8 mouse cellular contexts compared by ENCODE assay signal in genomic region chr14:20546415-20546814, GRCm38 (mm10). TPM values are rescaled to one million over a fixed set of nuclear protein-coding genes. Genes with fewer than 3 reads are reported as not detected.
A peak's percentile ranks its signal among the peaks of the same experiment; 100 is the strongest.
DNase-seq lines count a peak whose midpoint lies in the region; ATAC-seq and TF ChIP-seq lines count a peak whose summit lies in the region.

Gene Ppp3cb, minus strand, starts transcription at chr14:20546573.

- H3K36me3 ChIP-seq in heart, embryonic 14.5 days (ENCODE audit: control insufficient read depth, insufficient read depth, low read length), result peaks cover 37% of the 10 kb centered on the region
- H3K36me3 ChIP-seq in liver, embryonic 15.5 days (replicated peaks), result 0 out of 2 replicates have a peak, but pooled peaks cover 2% of the 10 kb centered on the region
- H3K36me3 ChIP-seq in neural tube, embryonic 12.5 days, result peaks cover 18% of the 10 kb centered on the region
- peaks cover 4% of the 10 kb centered on the region for H3K36me3 ChIP-seq in testis, adult 2 months (ENCODE audit: control insufficient read depth, insufficient read depth, low read length)

- no peaks in the 10 kb centered on the region for H3K9me3 ChIP-seq in heart, embryonic 14.5 days (ENCODE audit: control insufficient read depth, low read length)
- no peaks in the 10 kb centered on the region for H3K9me3 ChIP-seq in liver, embryonic 15.5 days (replicated peaks)
- H3K9me3 ChIP-seq in neural tube, embryonic 12.5 days, result no peaks in the 10 kb centered on the region

- ATAC-seq in erythroid progenitor cell, adult 5-6 weeks (replicated peaks; ENCODE audit: low FRiP score, poor library complexity, severe bottlenecking), result peak; percentile 70
- ATAC-seq in heart, embryonic 14.5 days (ENCODE audit: insufficient number of reproducible peaks, insufficient read depth, low FRiP score, low read depth), result peak; percentile 86
- ATAC-seq in liver, embryonic 15.5 days (ENCODE audit: insufficient read depth), result peak; percentile 73
- peak; percentile 95 for ATAC-seq in neural tube, embryonic 12.5 days (ENCODE audit: low FRiP score, low read depth)

- H3K4me3 ChIP-seq in heart, embryonic 14.5 days (ENCODE audit: control insufficient read depth in 1 of 2, insufficient read depth in 1 of 2, low read depth in 1 of 2, low read length in 2 of 2), result peak within 1 kb of the TSS; percentile 66 to 70
- peak within 1 kb of the TSS; percentile 84 for H3K4me3 ChIP-seq in liver, embryonic 15.5 days (replicated peaks)
- peak within 1 kb of the TSS; percentile 96 for H3K4me3 ChIP-seq in neural tube, embryonic 12.5 days
- peak within 1 kb of the TSS; percentile 97 for H3K4me3 ChIP-seq in testis, adult 2 months (ENCODE audit: control insufficient read depth, low read depth, low read length)

- H3K27me3 ChIP-seq in heart, embryonic 14.5 days (ENCODE audit: control insufficient read depth, insufficient read depth, low read length), result no peaks in the 10 kb centered on the region
- H3K27me3 ChIP-seq in liver, embryonic 15.5 days, result no peaks in the 10 kb centered on the region
- H3K27me3 ChIP-seq in neural tube, embryonic 12.5 days (replicated peaks), result no peaks in the 10 kb centered on the region
- H3K27me3 ChIP-seq in testis, adult 2 months (ENCODE audit: control insufficient read depth, insufficient read depth, low read length), result no peaks in the 10 kb centered on the region

- TF ChIP-seq POLR2A in testis, adult 2 months (IDR thresholded peaks at IDR 0.05; ENCODE audit: control insufficient read depth, low read depth, low read length), result peak; percentile 69; the same call in 1 of the 2 replicates

- peak within 1 kb of the TSS; percentile 92 to 99 for H3K27ac ChIP-seq in heart, embryonic 14.5 days (replicated peaks in 1 of 2; ENCODE audit: control insufficient read depth in 1 of 2, insufficient read depth in 1 of 2, low read depth in 2 of 2, low read length in 2 of 2)
- peak within 1 kb of the TSS; percentile 99 for H3K27ac ChIP-seq in liver, embryonic 15.5 days (replicated peaks)
- H3K27ac ChIP-seq in neural tube, embryonic 12.5 days, result peak within 1 kb of the TSS; percentile 98
- H3K27ac ChIP-seq in testis, adult 2 months (ENCODE audit: control insufficient read depth, insufficient read depth, low read depth, low read length), result peak within 1 kb of the TSS; percentile 97

- H3K9ac ChIP-seq in heart, embryonic 14.5 days (ENCODE audit: low read length), result peak within 1 kb of the TSS; percentile 79
- peak within 1 kb of the TSS; percentile 81 for H3K9ac ChIP-seq in liver, embryonic 15.5 days
- peak within 1 kb of the TSS; percentile 99 for H3K9ac ChIP-seq in neural tube, embryonic 12.5 days

- peaks cover 0 to 19% of the 10 kb centered on the region in 2 experiments; a peak in 2 of 4 replicates for H3K4me1 ChIP-seq in heart, embryonic 14.5 days (ENCODE audit: control insufficient read depth in 2 of 2, insufficient read depth in 2 of 2, low read length in 2 of 2)
- H3K4me1 ChIP-seq in liver, embryonic 15.5 days (replicated peaks), result peaks cover 31% of the 10 kb centered on the region
- peaks cover 8% of the 10 kb centered on the region for H3K4me1 ChIP-seq in neural tube, embryonic 12.5 days
- H3K4me1 ChIP-seq in testis, adult 2 months (ENCODE audit: control insufficient read depth, insufficient read depth, low read length), result peaks cover 2% of the 10 kb centered on the region; the same call in 1 of the 2 replicates

- WGBS in heart, embryonic 14.5 days, result under 1% methylated on average over 29 of the region's 29 CpGs
- WGBS in liver, embryonic 15.5 days (ENCODE audit: insufficient replicate concordance), result under 1% methylated on average over 29 of the region's 29 CpGs
- under 1% methylated on average over 28 of the region's 29 CpGs for whole genome bisulfite sequencing in neural tube, embryonic 12.5 days

- no peak for TF ChIP-seq CTCF in testis, adult 2 months (IDR thresholded peaks at IDR 0.05; ENCODE audit: control insufficient read depth, insufficient read depth, insufficient replicate concordance, low read depth, low read length)

- peak; percentile 72 to 75 for DNase-seq in CD8-positive naive resting alpha-beta T cell, adult 2 months (ENCODE audit: low read depth in 2 of 2, low spot score in 2 of 2)
- peak; percentile 89 for DNase-seq in brain, embryonic 18.5 days (ENCODE audit: low read depth, low spot score)
- DNase-seq in kidney, postnatal 36 days, result peak; percentile 88

- peak within 1 kb of the TSS; percentile 72 for H3K4me2 ChIP-seq in heart, embryonic 14.5 days (ENCODE audit: low read length)
- H3K4me2 ChIP-seq in liver, embryonic 15.5 days, result peak within 1 kb of the TSS; percentile 76
- peak within 1 kb of the TSS; percentile 67 for H3K4me2 ChIP-seq in neural tube, embryonic 12.5 days (replicated peaks)

RNA-seq across cellular contexts. Expression of gene Ppp3cb, which starts in this region (rescaled TPM):
- 246 and 256 TPM in 2 replicates for total RNA-seq in erythroid progenitor cell, adult 5-6 weeks (2015; ENCODE audit: low replicate concordance)
- 136 and 181 TPM in 2 replicates for total RNA-seq in erythroid progenitor cell, adult 5-6 weeks (2017; ENCODE audit: low replicate concordance)
- 44.2 and 46.2 TPM in 2 replicates for polyA plus RNA-seq in heart, embryonic 14.5 days (2014; fragmentation: Nextera tagmentation; extraction: Ambion mirVana)
- polyA plus RNA-seq in liver, embryonic 15.5 days (2015; fragmentation: Nextera tagmentation; extraction: Ambion mirVana), result 18.2 and 18.3 TPM in 2 replicates
- polyA plus RNA-seq in neural tube, embryonic 12.5 days (2016; fragmentation: Nextera tagmentation; extraction: Ambion mirVana), result 65.7 and 66.5 TPM in 2 replicates
- polyA plus RNA-seq in testis, adult 2 months (2012; rRNA removed), result 7.7 and 10.0 TPM in 2 replicates

Comparison
In these comparisons a context has a peak if more than half of its experiments do, and no peak if none do; other contexts are left out.
1. Peak in every context shown above with its lines: DNase-seq, ATAC-seq, H3K4me3 ChIP-seq and H3K27ac ChIP-seq.